Mouse (Mus musculus): ENCODE results near the gene Plk5. TPM values are rescaled to one million over a fixed set of nuclear protein-coding genes. Genes with fewer than 3 reads are reported as not detected.

Plk5 gene
- total RNA-seq, 2 experiments from 2014 or later, result not detected

DNA sequence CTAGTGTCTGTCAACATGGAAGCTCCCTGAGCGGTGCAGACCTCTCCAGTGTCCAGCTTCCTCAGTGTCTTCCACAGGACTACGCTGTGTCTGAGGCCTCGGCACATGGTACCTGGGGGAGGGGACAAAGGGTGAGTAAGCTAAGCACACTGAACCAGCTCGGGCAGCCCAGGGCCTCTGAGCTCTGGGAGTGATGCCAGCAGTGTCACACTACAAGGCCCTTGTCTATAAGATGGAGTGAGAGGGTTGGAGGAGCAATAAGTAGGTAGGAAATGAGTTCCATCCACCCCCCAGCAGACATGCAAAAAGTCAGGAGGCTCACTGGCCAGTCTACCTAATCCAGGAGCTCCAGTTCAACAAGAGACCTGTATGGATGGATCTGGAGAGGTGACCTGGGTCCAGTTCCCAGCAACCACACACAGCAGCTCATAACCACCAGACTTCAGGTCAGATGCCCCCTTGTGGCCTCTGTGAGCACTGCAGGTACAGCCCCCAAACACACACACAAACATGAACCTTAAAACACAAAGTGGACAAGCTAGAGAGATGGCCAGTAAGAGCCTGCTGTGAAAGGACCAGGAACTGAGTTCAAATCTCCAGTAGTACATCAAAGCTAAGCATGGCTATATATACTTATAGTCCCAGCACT, 46.9 kb downstream of the Plk5 start:
- no peak for ATAC-seq (replicated peaks; ENCODE audit: low FRiP score, poor library complexity, severe bottlenecking)

DNA sequence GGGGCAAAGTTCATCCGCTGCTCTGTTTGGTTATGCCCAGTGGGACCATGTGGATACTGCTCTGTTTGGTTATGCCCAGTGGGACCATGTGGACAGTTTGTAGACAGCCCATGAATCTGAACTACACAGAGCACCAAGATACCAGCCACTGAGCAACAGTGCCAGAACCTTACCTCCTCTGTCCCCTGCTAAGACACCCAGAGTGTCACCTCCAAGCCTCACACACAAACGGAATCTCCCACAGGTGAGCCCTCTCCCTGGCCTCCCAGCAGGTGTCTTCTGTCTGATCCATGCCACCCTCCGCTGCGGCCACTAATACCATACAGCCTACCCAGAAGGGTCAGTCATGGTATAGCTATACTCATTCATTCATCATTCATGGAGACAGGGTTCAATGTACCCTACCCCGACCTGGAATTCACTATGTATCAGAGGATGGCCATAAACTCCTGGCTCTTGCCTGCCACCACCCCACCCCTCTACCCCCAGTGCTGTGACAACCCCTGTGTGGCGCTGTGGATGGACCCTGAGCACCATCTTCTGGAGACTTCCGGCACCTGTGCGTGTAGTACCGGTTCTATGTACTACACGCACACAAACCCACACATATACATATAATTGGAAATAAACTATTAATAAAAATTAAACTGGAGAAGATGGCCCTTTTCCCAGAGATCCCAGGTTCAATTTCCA, 49.4 kb downstream of the Plk5 start:
- 0 out of 2 replicates have a peak, but pooled peaks have one; percentile 15 for ATAC-seq (replicated peaks; ENCODE audit: low FRiP score, poor library complexity, severe bottlenecking)

DNA sequence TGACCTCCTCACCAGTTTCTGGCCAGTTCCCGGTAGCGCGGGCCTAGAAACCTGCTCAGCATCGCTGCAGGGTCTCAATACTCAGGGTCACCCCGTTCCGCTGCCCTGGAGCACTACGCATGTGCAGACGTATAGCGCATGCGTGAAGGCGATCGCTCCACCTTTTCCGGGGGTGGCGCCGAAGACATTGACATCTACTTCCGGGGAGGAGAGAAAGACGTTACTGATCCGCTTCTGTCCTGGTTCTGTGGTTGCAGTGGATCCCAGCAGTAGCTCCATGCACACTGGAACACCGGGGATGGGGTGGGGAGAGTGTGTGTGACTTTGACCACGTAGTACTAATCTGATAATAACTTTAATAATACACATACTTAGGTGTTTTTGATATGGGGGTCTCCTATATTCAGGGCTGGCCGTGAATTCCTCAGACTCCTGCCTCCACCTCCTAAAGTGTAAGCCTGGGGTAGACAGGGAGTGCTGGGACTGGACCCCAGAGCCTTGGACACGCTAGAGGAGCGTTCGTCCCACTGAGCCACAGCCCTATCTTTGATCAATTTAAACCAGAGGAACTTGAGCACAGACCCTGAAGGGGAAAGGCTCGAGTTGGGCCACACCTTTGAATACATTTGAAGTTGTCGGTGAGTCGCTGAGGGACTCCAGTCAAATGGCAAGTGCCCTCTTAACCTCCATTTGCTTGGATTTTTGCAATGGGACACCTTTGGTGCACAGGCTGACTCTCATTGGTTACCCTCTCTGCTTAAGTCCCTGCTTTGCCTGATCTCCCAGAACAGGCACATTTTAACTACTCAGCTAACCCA, 50.6 kb downstream of the Plk5 start, which contains the start of gene Uqcr11:
Gene Uqcr11, minus strand, starts transcription at position 147 of the 818 bp plus-strand sequence.
- peak; percentile 87 for ATAC-seq (replicated peaks; ENCODE audit: low FRiP score, poor library complexity, severe bottlenecking)

DNA sequence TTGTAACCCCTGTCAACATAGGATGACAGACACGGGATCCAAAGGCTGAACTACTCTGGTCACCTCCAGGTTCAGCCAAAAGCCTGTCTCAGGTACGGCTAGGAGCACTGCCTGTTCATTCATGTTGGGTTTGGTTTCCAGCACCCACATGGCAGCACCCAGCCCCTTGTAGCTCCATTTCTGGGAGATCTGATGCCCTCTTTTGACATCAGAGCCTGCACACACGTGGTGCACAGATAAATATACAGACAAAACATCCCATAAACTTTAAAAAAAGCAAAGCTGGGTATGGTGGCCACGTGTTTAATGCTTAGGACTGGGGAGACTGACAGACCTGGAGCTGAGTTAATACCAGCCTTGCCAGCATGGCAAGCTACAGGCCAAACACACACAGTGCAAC, 51.7 kb downstream of the Plk5 start:
- no peak for ATAC-seq (replicated peaks; ENCODE audit: low FRiP score, poor library complexity, severe bottlenecking)

DNA sequence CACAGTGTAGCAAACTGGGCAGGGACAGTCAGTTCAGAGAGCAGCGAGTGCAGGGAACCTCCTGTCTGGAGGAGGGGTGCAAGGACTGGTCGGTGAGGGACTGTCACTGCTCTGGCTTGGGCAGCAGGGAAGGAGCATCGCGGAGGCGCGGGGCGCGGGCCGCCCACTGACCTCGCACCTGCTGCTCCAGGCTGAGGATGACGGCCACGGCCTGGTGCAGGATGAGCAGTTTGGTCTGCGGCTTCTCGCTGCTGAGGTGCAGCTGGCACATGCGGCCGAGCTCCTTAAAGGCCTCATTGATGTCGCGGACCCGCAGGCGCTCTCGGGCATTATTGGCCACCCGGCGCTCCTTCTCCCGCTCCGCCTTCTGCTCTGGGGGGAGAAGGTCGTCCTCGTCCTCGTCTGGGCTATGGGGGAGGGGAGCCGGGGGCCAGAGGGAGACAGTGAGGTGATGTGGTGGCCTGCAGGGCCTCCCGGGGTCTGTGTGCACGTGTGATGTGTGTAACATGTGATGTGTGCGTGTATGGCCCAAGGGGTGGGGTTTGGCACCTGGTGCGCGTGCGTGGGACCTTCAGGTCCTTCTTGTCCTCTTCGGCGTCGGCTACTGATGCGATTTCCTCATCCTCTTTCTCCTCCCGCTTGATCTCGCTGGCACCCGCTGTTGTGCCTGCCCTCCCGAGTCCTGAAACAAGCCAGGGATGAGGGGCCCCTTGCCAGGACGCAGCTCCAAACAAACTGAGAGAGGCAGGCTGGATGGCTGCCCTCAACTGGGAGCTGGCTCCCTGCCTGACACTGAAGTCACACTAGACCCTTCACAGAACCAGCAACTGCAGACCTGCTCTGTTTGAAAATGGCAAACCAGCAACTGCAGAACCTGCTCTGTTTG, 56.6 kb downstream of the Plk5 start:
- ATAC-seq (replicated peaks; ENCODE audit: low FRiP score, poor library complexity, severe bottlenecking), result no peak

Other genes starting within 250 kb of the Plk5 start
- 47.7 and 60.0 TPM in 2 replicates for gene Stk11, start 240.7 kb upstream of the Plk5 start, total RNA-seq (2015; ENCODE audit: low replicate concordance)
- gene Stk11, start 240.7 kb upstream of the Plk5 start, total RNA-seq (2017; ENCODE audit: low replicate concordance), result 152 and 195 TPM in 2 replicates
- 43.3 and 48.8 TPM in 2 replicates for gene Atp5d, start 217.8 kb upstream of the Plk5 start, total RNA-seq (2015; ENCODE audit: low replicate concordance)
- gene Atp5d, start 217.8 kb upstream of the Plk5 start, total RNA-seq (2017; ENCODE audit: low replicate concordance), result 12.1 and 17.3 TPM in 2 replicates
- gene Cbarp, start 215.6 kb upstream of the Plk5 start, total RNA-seq (2015; ENCODE audit: low replicate concordance), result not detected in 2 replicates
- gene Cbarp, start 215.6 kb upstream of the Plk5 start, total RNA-seq (2017; ENCODE audit: low replicate concordance), result not detected in 2 replicates
- 5.0 and 7.7 TPM in 2 replicates for gene Midn, start 208.2 kb upstream of the Plk5 start, total RNA-seq (2015; ENCODE audit: low replicate concordance)
- gene Midn, start 208.2 kb upstream of the Plk5 start, total RNA-seq (2017; ENCODE audit: low replicate concordance), result 3.9 and 7.4 TPM in 2 replicates
- gene Cirbp, start 190.5 kb upstream of the Plk5 start, total RNA-seq (2015; ENCODE audit: low replicate concordance), result 3.6 and 3.7 TPM in 2 replicates
- 14.6 and 16.3 TPM in 2 replicates for gene Cirbp, start 190.5 kb upstream of the Plk5 start, total RNA-seq (2017; ENCODE audit: low replicate concordance)
- 7.5 TPM in 1 of 2 replicates, not detected in the other for gene 1600002K03Rik, start 183.5 kb upstream of the Plk5 start, total RNA-seq (2015; ENCODE audit: low replicate concordance)
- gene 1600002K03Rik, start 183.5 kb upstream of the Plk5 start, total RNA-seq (2017; ENCODE audit: low replicate concordance), result 5.9 TPM in 1 of 2 replicates, not detected in the other
- gene Efna2, start 177.0 kb upstream of the Plk5 start, total RNA-seq (2015; ENCODE audit: low replicate concordance), result not detected in 2 replicates
- not detected in 2 replicates for gene Efna2, start 177.0 kb upstream of the Plk5 start, total RNA-seq (2017; ENCODE audit: low replicate concordance)
- 1.3 and 4.4 TPM in 2 replicates for gene Mum1, start 130.0 kb upstream of the Plk5 start, total RNA-seq (2015; ENCODE audit: low replicate concordance)
- gene Mum1, start 130.0 kb upstream of the Plk5 start, total RNA-seq (2017; ENCODE audit: low replicate concordance), result 14.7 and 24.0 TPM in 2 replicates
- 25.7 and 25.9 TPM in 2 replicates for gene Ndufs7, start 107.3 kb upstream of the Plk5 start, total RNA-seq (2015; ENCODE audit: low replicate concordance)
- 13.0 and 14.2 TPM in 2 replicates for gene Ndufs7, start 107.3 kb upstream of the Plk5 start, total RNA-seq (2017; ENCODE audit: low replicate concordance)
- not detected in 2 replicates for gene Gamt, start 95.4 kb upstream of the Plk5 start, total RNA-seq (2015; ENCODE audit: low replicate concordance)
- 0.77 TPM in 1 of 2 replicates, not detected in the other for gene Gamt, start 95.4 kb upstream of the Plk5 start, total RNA-seq (2017; ENCODE audit: low replicate concordance)
- gene Dazap1, start 95.0 kb upstream of the Plk5 start, total RNA-seq (2015; ENCODE audit: low replicate concordance), result 13.8 and 17.1 TPM in 2 replicates
- gene Dazap1, start 95.0 kb upstream of the Plk5 start, total RNA-seq (2017; ENCODE audit: low replicate concordance), result 29.8 and 35.3 TPM in 2 replicates
- 509 and 541 TPM in 2 replicates for gene Rps15, start 64.0 kb upstream of the Plk5 start, total RNA-seq (2015; ENCODE audit: low replicate concordance)
- 422 and 457 TPM in 2 replicates for gene Rps15, start 64.0 kb upstream of the Plk5 start, total RNA-seq (2017; ENCODE audit: low replicate concordance)
- gene Apc2, start 60.5 kb upstream of the Plk5 start, total RNA-seq (2015; ENCODE audit: low replicate concordance), result not detected in 2 replicates
- gene Apc2, start 60.5 kb upstream of the Plk5 start, total RNA-seq (2017; ENCODE audit: low replicate concordance), result 0.09 and 0.14 TPM in 2 replicates
- gene 2310011J03Rik, start 35.9 kb upstream of the Plk5 start, total RNA-seq (2015; ENCODE audit: low replicate concordance), result 6.1 and 12.7 TPM in 2 replicates
- gene 2310011J03Rik, start 35.9 kb upstream of the Plk5 start, total RNA-seq (2017; ENCODE audit: low replicate concordance), result 3.5 and 3.7 TPM in 2 replicates
- gene Pcsk4, start 27.0 kb upstream of the Plk5 start, total RNA-seq (2015; ENCODE audit: low replicate concordance), result 1.0 TPM in 1 of 2 replicates, not detected in the other
- gene Pcsk4, start 27.0 kb upstream of the Plk5 start, total RNA-seq (2017; ENCODE audit: low replicate concordance), result not detected in 2 replicates
- 1.7 and 6.0 TPM in 2 replicates for gene Reep6, start 26.5 kb upstream of the Plk5 start, total RNA-seq (2015; ENCODE audit: low replicate concordance)
- gene Reep6, start 26.5 kb upstream of the Plk5 start, total RNA-seq (2017; ENCODE audit: low replicate concordance), result 2.0 and 4.5 TPM in 2 replicates
- 0.21 and 0.77 TPM in 2 replicates for gene Adamtsl5, start 8.0 kb upstream of the Plk5 start, total RNA-seq (2015; ENCODE audit: low replicate concordance)
- 0.17 TPM in 1 of 2 replicates, not detected in the other for gene Adamtsl5, start 8.0 kb upstream of the Plk5 start, total RNA-seq (2017; ENCODE audit: low replicate concordance)
- 1.5 TPM in 1 of 2 replicates, not detected in the other for gene Mex3d, start 31.2 kb downstream of the Plk5 start, total RNA-seq (2015; ENCODE audit: low replicate concordance)
- gene Mex3d, start 31.2 kb downstream of the Plk5 start, total RNA-seq (2017; ENCODE audit: low replicate concordance), result 0.51 and 0.70 TPM in 2 replicates
- 11.9 and 38.4 TPM in 2 replicates for gene Mbd3, start 43.1 kb downstream of the Plk5 start, total RNA-seq (2015; ENCODE audit: low replicate concordance)
- gene Mbd3, start 43.1 kb downstream of the Plk5 start, total RNA-seq (2017; ENCODE audit: low replicate concordance), result 10.5 and 21.3 TPM in 2 replicates
- gene Uqcr11, start 50.4 kb downstream of the Plk5 start, total RNA-seq (2015; ENCODE audit: low replicate concordance), result 38.2 and 42.4 TPM in 2 replicates
- gene Uqcr11, start 50.4 kb downstream of the Plk5 start, total RNA-seq (2017; ENCODE audit: low replicate concordance), result 56.0 and 60.8 TPM in 2 replicates
- 30.7 and 31.1 TPM in 2 replicates for gene Tcf3, start 77.2 kb downstream of the Plk5 start, total RNA-seq (2015; ENCODE audit: low replicate concordance)
- 27.9 and 39.6 TPM in 2 replicates for gene Tcf3, start 77.2 kb downstream of the Plk5 start, total RNA-seq (2017; ENCODE audit: low replicate concordance)
- not detected in 2 replicates for gene Onecut3, start 138.4 kb downstream of the Plk5 start, total RNA-seq (2015; ENCODE audit: low replicate concordance)
- gene Onecut3, start 138.4 kb downstream of the Plk5 start, total RNA-seq (2017; ENCODE audit: low replicate concordance), result not detected in 2 replicates
- not detected in 2 replicates for gene Atp8b3, start 182.7 kb downstream of the Plk5 start, total RNA-seq (2015; ENCODE audit: low replicate concordance)
- gene Atp8b3, start 182.7 kb downstream of the Plk5 start, total RNA-seq (2017; ENCODE audit: low replicate concordance), result 0.43 TPM in 1 of 2 replicates, not detected in the other
- gene Rexo1, start 205.1 kb downstream of the Plk5 start, total RNA-seq (2015; ENCODE audit: low replicate concordance), result 18.0 and 20.2 TPM in 2 replicates
- gene Rexo1, start 205.1 kb downstream of the Plk5 start, total RNA-seq (2017; ENCODE audit: low replicate concordance), result 10.7 and 12.0 TPM in 2 replicates
- 0.96 and 1.0 TPM in 2 replicates for gene Klf16, start 220.9 kb downstream of the Plk5 start, total RNA-seq (2015; ENCODE audit: low replicate concordance)
- gene Klf16, start 220.9 kb downstream of the Plk5 start, total RNA-seq (2017; ENCODE audit: low replicate concordance), result 2.3 and 4.2 TPM in 2 replicates
- gene Abhd17a, start 233.9 kb downstream of the Plk5 start, total RNA-seq (2015; ENCODE audit: low replicate concordance), result 23.6 and 66.1 TPM in 2 replicates
- 2.0 and 7.7 TPM in 2 replicates for gene Abhd17a, start 233.9 kb downstream of the Plk5 start, total RNA-seq (2017; ENCODE audit: low replicate concordance)
- 7.3 and 14.0 TPM in 2 replicates for gene Scamp4, start 246.4 kb downstream of the Plk5 start, total RNA-seq (2015; ENCODE audit: low replicate concordance)
- gene Scamp4, start 246.4 kb downstream of the Plk5 start, total RNA-seq (2017; ENCODE audit: low replicate concordance), result 2.6 and 3.1 TPM in 2 replicates
- not detected in 2 replicates for gene Adat3, start 246.4 kb downstream of the Plk5 start, total RNA-seq (2015; ENCODE audit: low replicate concordance)
- gene Adat3, start 246.4 kb downstream of the Plk5 start, total RNA-seq (2017; ENCODE audit: low replicate concordance), result 0.94 TPM in 1 of 2 replicates, not detected in the other
- 0.21 TPM in 1 of 2 replicates, not detected in the other for gene Gm49322, start 249.6 kb downstream of the Plk5 start, total RNA-seq (2015; ENCODE audit: low replicate concordance)
- gene Gm49322, start 249.6 kb downstream of the Plk5 start, total RNA-seq (2017; ENCODE audit: low replicate concordance), result not detected in 2 replicates